In the genomic region with DNA sequence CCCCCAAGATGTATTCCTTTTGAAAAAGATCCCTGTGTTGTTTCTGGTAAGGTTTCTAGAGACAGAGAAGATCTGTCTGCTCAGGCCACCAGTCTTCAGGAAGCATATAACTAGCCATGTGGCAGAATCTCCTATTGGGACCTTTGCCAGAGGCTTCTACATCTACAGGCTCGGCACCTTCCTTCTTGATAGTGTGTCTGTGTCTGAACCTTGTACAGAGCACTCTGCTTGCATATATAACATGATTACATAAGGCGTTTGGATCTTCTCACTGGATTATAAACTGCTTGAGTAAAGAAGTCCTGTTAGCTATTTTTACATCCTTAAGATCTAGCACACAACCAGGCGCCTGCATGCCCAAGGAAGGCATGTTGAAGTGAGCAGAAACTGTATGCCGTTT, we compare ENCODE assay signal across 22 mouse cellular contexts.
DNase-seq lines count a peak whose midpoint lies in the region; ATAC-seq and TF ChIP-seq lines count a peak whose summit lies in the region.
"Had no signal": no experiment of that assay in that cellular context is flagged by ENCODE, and none has a peak within 500 bp of the region (broad histone marks: within the 10 kb centered on the region; RNA-seq: fewer than 3 reads in every experiment).

No protein-coding gene starts in this region.

- H3K4me3 ChIP-seq in hindbrain, postnatal 0 days (ENCODE audit: low read length) = no peak overlapping the region
- H3K4me3 ChIP-seq: forebrain, embryonic 10.5 days; liver, embryonic 13.5 days; stomach, embryonic 15.5 days had no signal

- peak; percentile 64 to 73 for DNase-seq in cerebellum, postnatal 14 days
- no peak for DNase-seq in cerebellum, adult 11-12 months
- peak; percentile 44 for DNase-seq in layer of hippocampus, adult 9-11 months
- no peak for DNase-seq in layer of hippocampus, postnatal 25 days (ENCODE audit: extremely low spot score in 1 of 2, low spot score in 1 of 2)
- peak; percentile 12 to 44 for DNase-seq in cerebellum, postnatal 36 days
- peak; percentile 41 to 47 for DNase-seq in left cerebral cortex, postnatal 36 days (ENCODE audit: low spot score in 2 of 2)
- no peak for DNase-seq in hindbrain, postnatal 0 days (ENCODE audit: low spot score)
- DNase-seq: adrenal gland, adult 2 months; forebrain, postnatal 0 days; gastrocnemius, postnatal 25 days; heart, postnatal 4 days; kidney, adult 2 months; liver, embryonic 13.5 days; lung, adult 2 months; lung, postnatal 14 days; thymus, adult 18-20 months; thymus, postnatal 36 days had no signal

- no peaks in the 10 kb centered on the region for H3K27me3 ChIP-seq in hindbrain, postnatal 0 days (ENCODE audit: insufficient read depth, low read length)
- H3K27me3 ChIP-seq: liver, embryonic 13.5 days; stomach, embryonic 15.5 days had no signal

- 83% methylated on average over 4 of the region's 4 CpGs for WGBS in hindbrain, postnatal 0 days

- no peak overlapping the region for H3K9ac ChIP-seq in hindbrain, postnatal 0 days (replicated peaks; ENCODE audit: low read length)
- H3K9ac ChIP-seq: forebrain, postnatal 0 days; hindbrain, embryonic 14.5 days; liver, embryonic 13.5 days; stomach, embryonic 15.5 days had no signal

- TF ChIP-seq CTCF in hindbrain, postnatal 0 days (IDR thresholded peaks at IDR 0.05; ENCODE audit: low read depth) = no peak

- H3K9me3 ChIP-seq in hindbrain, postnatal 0 days (ENCODE audit: low read length) = no peaks in the 10 kb centered on the region
- H3K9me3 ChIP-seq: forebrain, embryonic 10.5 days; liver, embryonic 13.5 days; stomach, embryonic 15.5 days had no signal

- intact Hi-C loops in left cerebral cortex, postnatal 36 days (cut with DNase I) = no loop called here

- H3K36me3 ChIP-seq in hindbrain, postnatal 0 days (ENCODE audit: insufficient read depth, low read length) = no peaks in the 10 kb centered on the region
- H3K36me3 ChIP-seq: forebrain, embryonic 10.5 days; liver, embryonic 13.5 days; stomach, embryonic 15.5 days had no signal

- H3K4me2 ChIP-seq in hindbrain, postnatal 0 days (ENCODE audit: low read depth, low read length) = no peak overlapping the region
- H3K4me2 ChIP-seq: hindbrain, embryonic 14.5 days; liver, embryonic 13.5 days; midbrain, embryonic 11.5 days; stomach, embryonic 15.5 days had no signal

- no peak overlapping the region for H3K27ac ChIP-seq in hindbrain, postnatal 0 days
- H3K27ac ChIP-seq: forebrain, embryonic 10.5 days; hindbrain, embryonic 14.5 days; kidney, postnatal 0 days; liver, embryonic 13.5 days; stomach, embryonic 15.5 days had no signal

- ATAC-seq in hindbrain, postnatal 0 days = no peak
- ATAC-seq: forebrain, postnatal 0 days had no signal

- H3K4me1 ChIP-seq in hindbrain, postnatal 0 days (ENCODE audit: insufficient read depth, low read length) = no peaks in the 10 kb centered on the region
- H3K4me1 ChIP-seq: forebrain, embryonic 10.5 days; liver, embryonic 13.5 days; stomach, embryonic 15.5 days had no signal

Comparison
In these comparisons a context has a peak if more than half of its experiments do, and no peak if none do; other contexts are left out.
1. DNase-seq: peak in cerebellum, postnatal 14 days (2 of 2), layer of hippocampus, adult 9-11 months (single experiment), cerebellum, postnatal 36 days (2 of 2) and left cerebral cortex, postnatal 36 days (2 of 2); none in cerebellum, adult 11-12 months (single experiment), layer of hippocampus, postnatal 25 days (0 of 2) and hindbrain, postnatal 0 days (single experiment).